Mouse (Mus musculus) hindbrain, embryonic 14.5 days (tissue): ENCODE data around the gene Jsrp1. TPM values are rescaled to one million over a fixed set of nuclear protein-coding genes. Genes with fewer than 3 reads are reported as not detected.

ENCODE experiments used
- ATAC-seq: fragments of 200-750 bp; cut with Nextera tagmentation; 2 replicates; pipeline ENCODE4 v1.8.0; 2017; ENCODE audit warnings: moderate number of reproducible peaks, mild to moderate bottlenecking, moderate TSS enrichment, moderate library complexity; ENCODE audit not compliant: low FRiP score
- DNase-seq: peaks from one replicate; pipeline ENCODE4 v3.0.0-alpha.2; 2015; ENCODE audit warnings: low spot score
- H3K27ac ChIP-seq: fragments of 300-500 bp; sonication (generic); 2 replicates; pipeline ENCODE4 v1.5.1; 2014; ENCODE audit warnings: mild to moderate bottlenecking, moderate library complexity
- H3K27me3 ChIP-seq: fragments of 300-500 bp; sonication (generic); 2 replicates; pipeline ENCODE4 v1.6.1; 2014; ENCODE audit warnings: mild to moderate bottlenecking, low read length, mixed read lengths; ENCODE audit not compliant: control insufficient read depth, insufficient read depth
- H3K36me3 ChIP-seq: fragments of 300-500 bp; sonication (generic); replicated peaks from 2 replicates; pipeline ENCODE4 v1.6.1; 2014; ENCODE audit not compliant: control insufficient read depth, insufficient read depth
- H3K4me1 ChIP-seq: fragments of 300-500 bp; sonication (generic); replicated peaks from 2 replicates; pipeline ENCODE4 v1.6.1; 2014; ENCODE audit warnings: antibody characterized with exemption, low read length, mixed read lengths; ENCODE audit not compliant: control insufficient read depth, insufficient read depth
- H3K4me2 ChIP-seq: fragments of 300-500 bp; sonication (generic); replicated peaks from 2 replicates; pipeline ENCODE4 v1.6.1; 2014; ENCODE audit warnings: mild to moderate bottlenecking, moderate library complexity
- H3K4me3 ChIP-seq: fragments of 300-500 bp; sonication (generic); replicated peaks from 2 replicates; pipeline ENCODE4 v1.5.1; 2014; ENCODE audit warnings: mild to moderate bottlenecking, low read length
- H3K9ac ChIP-seq: fragments of 300-500 bp; sonication (generic); 2 replicates; pipeline ENCODE4 v1.6.1; 2014
- H3K9me3 ChIP-seq: fragments of 300-500 bp; sonication (generic); 2 replicates; pipeline ENCODE4 v1.6.1; 2016; ENCODE audit warnings: low read length; ENCODE audit not compliant: control insufficient read depth
- WGBS: fragments of 180-500 bp; shearing (Covaris S2); extraction: QIAGEN DNeasy Blood & Tissue Kit; methylation state at CpG from one replicate; pipeline ENCODE4 v1.1.7; 2014; 5-methylcytosine and 5-hydroxymethylcytosine counted together
- polyA plus RNA-seq: library from polyadenylated mRNA; unstranded; fragments of >200 nt; fragmentation: Nextera tagmentation; extraction: Ambion mirVana; gene quantifications from 2 replicates; pipeline ENCODE4 v1.2.1, GENCODE M21; 2014

Gene Jsrp1
- polyA plus RNA-seq, 1 experiment from 2014 or later: 0.96 TPM

DNA sequence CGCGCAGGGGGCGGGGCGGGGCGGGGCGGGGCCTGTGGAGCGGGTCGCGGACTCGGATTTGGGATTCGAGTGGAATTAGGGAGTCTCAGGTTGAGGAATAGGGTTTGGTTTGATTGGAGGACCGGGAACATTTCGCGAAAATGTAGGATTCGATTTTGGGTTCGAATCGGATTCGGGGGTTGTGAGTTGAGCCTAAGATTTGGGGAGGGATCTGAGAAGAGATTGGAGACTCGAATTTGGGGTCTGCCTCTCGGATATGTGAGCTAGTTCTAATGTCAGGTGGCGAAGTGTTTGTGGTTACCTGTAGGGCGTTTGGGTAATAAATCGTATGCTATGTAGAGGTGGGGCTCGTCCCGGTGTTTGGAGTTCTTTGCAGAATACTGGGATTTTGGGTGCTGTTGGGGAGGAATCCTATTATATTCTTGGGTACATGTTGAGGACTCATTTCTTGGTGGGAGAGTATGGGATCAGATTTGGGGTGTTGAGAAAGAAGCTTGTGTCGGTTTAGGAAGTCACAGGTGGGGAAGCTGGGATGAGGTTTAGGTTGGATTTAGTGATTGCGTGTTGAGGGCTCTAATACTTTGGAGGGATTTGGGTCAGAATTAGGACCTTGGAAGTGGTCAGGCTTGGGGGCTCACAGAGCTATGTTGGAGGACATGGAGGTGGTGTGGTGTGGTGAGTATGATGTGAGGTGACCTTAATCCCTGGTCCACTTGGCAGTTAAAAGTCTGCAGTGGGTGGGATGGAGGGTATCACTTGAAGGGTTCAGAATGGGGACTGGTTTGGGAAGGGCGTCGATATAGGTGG is 14.0 kb upstream of the Jsrp1 start:
- H3K4me3 ChIP-seq: peak overlapping the region; percentile 73
- H3K4me2 ChIP-seq: peak overlapping the region; percentile 91
- ATAC-seq: no peak
- H3K9ac ChIP-seq: peak overlapping the region; percentile 96
- peaks cover 25% of the 10 kb centered on the region for H3K36me3 ChIP-seq
- H3K27me3 ChIP-seq: no peaks in the 10 kb centered on the region
- WGBS: 11% methylated on average over 25 of the region's 29 CpGs
- H3K4me1 ChIP-seq: peaks cover 12% of the 10 kb centered on the region
- peak overlapping the region; percentile 95 for H3K27ac ChIP-seq
- DNase-seq: no peak
- H3K9me3 ChIP-seq: no peaks in the 10 kb centered on the region

DNA sequence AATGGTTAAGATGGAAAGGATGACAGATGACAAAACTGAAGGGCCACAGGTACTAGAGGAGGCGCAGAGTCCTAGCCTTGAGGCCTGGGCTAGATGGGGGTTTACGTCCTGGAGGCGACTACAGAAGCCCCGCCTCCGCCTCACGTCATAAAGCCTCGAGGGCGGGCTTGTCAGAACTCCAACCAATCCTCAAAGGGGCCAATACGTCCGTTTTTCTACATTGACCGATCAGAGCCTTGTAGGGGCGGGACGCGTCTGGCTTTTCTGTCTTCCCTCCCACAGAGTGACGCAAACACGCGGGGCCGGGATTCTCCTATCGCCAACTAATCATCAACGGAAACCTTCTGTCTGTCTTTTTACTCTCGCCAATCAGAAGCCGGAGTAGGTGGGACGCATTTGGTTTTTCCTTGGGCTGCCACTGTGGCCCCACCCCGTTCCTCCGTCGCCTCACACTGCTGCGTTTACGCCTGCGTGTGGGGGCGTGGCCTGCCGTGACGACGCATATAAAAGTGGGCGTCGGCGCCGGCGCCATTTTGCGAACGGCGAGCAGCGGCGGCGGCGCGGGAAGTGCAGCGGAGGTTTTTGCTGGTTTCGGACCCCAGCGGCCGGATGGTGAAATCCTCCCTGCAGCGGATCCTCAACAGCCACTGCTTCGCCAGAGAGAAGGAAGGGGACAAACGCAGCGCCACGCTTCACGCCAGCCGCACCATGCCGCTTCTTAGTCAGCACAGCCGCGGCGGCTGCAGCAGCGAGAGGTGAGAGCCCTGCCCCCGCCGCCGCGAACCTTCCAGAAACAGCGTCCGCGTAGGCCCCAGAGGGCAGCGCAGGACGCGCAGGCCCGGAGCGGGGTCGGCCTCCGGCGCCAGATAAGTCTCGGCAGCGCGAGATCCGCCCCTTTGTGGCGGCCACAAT is 13.1 kb upstream of the Jsrp1 start, which contains the start of gene Oaz1:
Oaz1 (plus strand) TSS at position 506 of the 912 bp plus-strand sequence.
- peak within 1 kb of the TSS; percentile 91 for H3K4me2 ChIP-seq
- WGBS: under 1% methylated on average over 72 of the region's 82 CpGs

DNA sequence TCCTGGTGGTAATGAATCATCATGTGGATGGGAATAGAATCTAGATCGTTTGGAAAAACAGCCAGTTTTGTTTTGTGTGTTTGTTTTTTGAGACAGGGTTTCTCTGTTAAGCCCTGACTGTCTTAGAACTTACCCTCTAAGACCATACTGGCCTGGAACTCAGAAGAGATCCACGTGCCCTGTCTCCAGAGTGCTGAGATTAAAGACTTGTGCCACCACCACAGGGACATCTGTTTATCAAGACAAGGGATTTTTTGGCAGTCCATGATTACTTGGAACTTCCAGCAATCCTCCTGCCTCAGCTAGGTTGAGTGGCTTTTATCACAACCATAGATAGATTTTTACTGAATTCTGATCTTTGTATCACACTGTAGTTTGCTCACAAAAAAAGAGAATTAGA is 11.5 kb upstream of the Jsrp1 start:
- Histone ChIP-seq H3K4me2 (no peak overlapping the region), H3K27me3 (no peaks in the 10 kb centered on the region), H3K4me3 (no peak overlapping the region), H3K27ac (no peak overlapping the region), H3K9ac (no peak overlapping the region), H3K9me3 (no peaks in the 10 kb centered on the region), H3K4me1 (peaks cover 12% of the 10 kb centered on the region), H3K36me3 (peaks cover 9% of the 10 kb centered on the region)
- 78% methylated on average over 2 of the region's 2 CpGs for WGBS
- ATAC-seq (no peak), DNase-seq (no peak)

More for the DNA sequence above, 13.1 kb upstream of the Jsrp1 start, which contains the start of gene Oaz1:
- ATAC-seq: peak; percentile 97
- peaks cover 20% of the 10 kb centered on the region for H3K36me3 ChIP-seq
- H3K4me3 ChIP-seq: peak within 1 kb of the TSS; percentile 73
- DNase-seq: peak; percentile 99
- H3K9me3 ChIP-seq: no peaks in the 10 kb centered on the region
- peak within 1 kb of the TSS; percentile 95 for H3K27ac ChIP-seq
- peak within 1 kb of the TSS; percentile 96 for H3K9ac ChIP-seq
- peaks cover 12% of the 10 kb centered on the region for H3K4me1 ChIP-seq
- no peaks in the 10 kb centered on the region for H3K27me3 ChIP-seq

DNA sequence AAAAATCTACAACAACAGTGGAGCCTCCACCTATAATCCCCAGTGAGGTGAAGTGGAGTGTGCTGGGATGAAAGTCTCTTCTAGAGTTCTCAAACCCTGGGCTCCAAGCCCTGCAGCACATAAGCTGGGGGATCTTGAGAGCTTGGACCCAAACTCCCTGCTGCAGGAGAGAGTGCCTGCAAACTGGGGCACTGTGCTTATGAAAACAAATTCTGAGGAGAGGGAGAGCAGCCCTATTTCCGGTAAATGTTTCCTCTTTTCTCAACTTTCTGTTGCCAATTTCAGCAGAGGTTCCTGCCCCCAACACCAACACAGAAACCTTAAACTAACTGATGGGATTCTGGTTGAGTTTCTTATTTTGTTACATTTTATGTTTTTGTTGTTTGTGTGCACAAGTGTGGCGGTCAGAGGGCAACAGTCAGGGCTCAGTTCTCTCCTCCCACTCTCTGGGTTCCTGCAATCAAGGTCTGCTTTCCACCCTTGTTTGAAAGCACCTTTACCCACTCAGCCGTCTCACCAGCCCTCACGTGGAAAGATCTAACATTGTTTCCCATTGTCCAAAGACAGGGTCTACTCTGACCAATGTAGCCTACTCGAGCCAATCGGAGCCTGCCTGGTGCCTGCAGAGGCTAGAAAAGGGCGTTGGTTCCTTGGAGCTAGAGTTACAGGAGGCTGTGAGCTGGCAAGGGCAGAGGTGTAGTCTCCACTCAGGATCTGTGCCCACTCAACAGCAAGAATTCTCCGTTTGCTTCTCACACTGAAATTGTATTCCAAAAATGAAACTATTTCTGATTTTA is 10.7 kb upstream of the Jsrp1 start:
- Histone ChIP-seq H3K27ac (no peak overlapping the region), H3K4me1 (peaks cover 12% of the 10 kb centered on the region), H3K9ac (no peak overlapping the region), H3K4me2 (no peak overlapping the region), H3K4me3 (no peak overlapping the region), H3K9me3 (no peaks in the 10 kb centered on the region), H3K36me3 (peaks cover under 1% of the 10 kb centered on the region), H3K27me3 (no peaks in the 10 kb centered on the region)
- ATAC-seq (no peak), DNase-seq (no peak)
- 70% methylated on average over 8 of the region's 8 CpGs for WGBS

DNA sequence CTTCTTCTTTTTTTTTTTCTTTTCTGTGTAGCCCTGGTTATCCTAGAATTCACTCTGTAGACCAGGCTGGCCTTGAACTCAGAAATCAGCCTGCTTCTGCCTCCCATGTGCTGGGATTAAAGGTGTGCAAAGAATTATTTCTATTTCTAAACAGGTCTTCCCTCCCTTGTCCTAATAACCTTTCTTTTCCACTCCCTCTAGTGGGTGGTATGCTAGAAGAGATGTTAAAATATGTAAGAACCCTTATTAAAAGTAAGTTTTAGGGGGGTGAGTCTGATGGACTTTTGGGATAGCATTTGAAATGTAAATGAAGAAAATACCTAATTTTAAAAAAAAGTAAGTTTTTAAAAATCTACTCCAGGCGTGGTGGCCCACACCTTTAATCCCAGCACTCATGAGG is 10.0 kb upstream of the Jsrp1 start:
- Histone ChIP-seq H3K4me3 (no peak overlapping the region), H3K9me3 (no peaks in the 10 kb centered on the region), H3K4me2 (no peak overlapping the region), H3K9ac (no peak overlapping the region), H3K27ac (no peak overlapping the region), H3K27me3 (no peaks in the 10 kb centered on the region), H3K36me3 (no peaks in the 10 kb centered on the region), H3K4me1 (peaks cover 9% of the 10 kb centered on the region)
- 93% methylated on average over 1 of the region's 1 CpGs for WGBS
- DNase-seq: no peak
- no peak for ATAC-seq

DNA sequence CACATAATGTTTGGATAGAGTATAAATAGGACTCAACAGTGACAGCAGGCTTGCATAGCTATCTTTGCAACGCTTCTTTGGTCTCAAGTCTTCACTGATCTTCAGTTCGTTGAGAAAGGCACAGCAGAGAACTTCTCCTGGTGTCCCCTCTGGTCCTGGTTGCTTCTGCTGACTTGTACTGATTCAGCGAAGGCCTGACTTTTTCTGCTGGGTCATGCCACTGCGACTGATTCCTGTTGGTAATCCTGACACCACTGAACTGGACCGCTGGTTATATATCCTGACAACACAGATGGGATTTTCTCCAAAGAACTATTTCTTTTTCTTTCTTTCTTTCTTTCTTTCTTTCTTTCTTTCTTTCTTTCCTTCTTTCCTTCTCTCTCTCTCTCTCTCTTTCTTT is 9.2 kb upstream of the Jsrp1 start:
- WGBS: 90% methylated on average over 5 of the region's 5 CpGs
- peaks cover 1% of the 10 kb centered on the region for H3K4me1 ChIP-seq
- H3K27me3 ChIP-seq: no peaks in the 10 kb centered on the region
- H3K36me3 ChIP-seq: no peaks in the 10 kb centered on the region
- no peak overlapping the region for H3K4me3 ChIP-seq
- H3K27ac ChIP-seq: no peak overlapping the region
- DNase-seq (no peak), ATAC-seq (no peak)
- no peak overlapping the region for H3K4me2 ChIP-seq
- no peak overlapping the region for H3K9ac ChIP-seq
- no peaks in the 10 kb centered on the region for H3K9me3 ChIP-seq

DNA sequence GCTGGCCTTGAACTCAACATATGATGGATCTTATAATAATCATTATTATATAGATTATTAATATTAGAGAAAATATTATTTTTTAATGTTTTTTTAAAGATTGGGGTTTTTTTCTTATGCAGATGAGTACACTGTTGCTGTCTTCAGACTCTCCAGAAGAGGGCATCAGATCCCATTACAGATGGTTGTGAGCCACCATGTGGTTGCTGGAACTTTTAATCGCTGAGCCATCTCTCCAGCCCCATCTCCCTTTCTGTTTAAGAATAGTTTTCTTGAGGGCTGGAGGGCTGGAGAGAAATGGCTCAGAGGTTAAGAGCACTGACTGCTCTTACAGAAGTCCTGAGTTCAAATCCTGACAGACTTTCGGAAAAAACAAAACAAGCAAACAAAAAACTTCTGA is 8.7 kb upstream of the Jsrp1 start:
- H3K27ac ChIP-seq: no peak overlapping the region
- H3K4me3 ChIP-seq: no peak overlapping the region
- H3K9me3 ChIP-seq: no peaks in the 10 kb centered on the region
- no peak for ATAC-seq
- no peaks in the 10 kb centered on the region for H3K36me3 ChIP-seq
- H3K4me1 ChIP-seq: no peaks in the 10 kb centered on the region
- H3K9ac ChIP-seq: no peak overlapping the region
- 44% methylated on average over 2 of the region's 2 CpGs for WGBS
- no peak overlapping the region for H3K4me2 ChIP-seq
- no peak for DNase-seq
- H3K27me3 ChIP-seq: no peaks in the 10 kb centered on the region

DNA sequence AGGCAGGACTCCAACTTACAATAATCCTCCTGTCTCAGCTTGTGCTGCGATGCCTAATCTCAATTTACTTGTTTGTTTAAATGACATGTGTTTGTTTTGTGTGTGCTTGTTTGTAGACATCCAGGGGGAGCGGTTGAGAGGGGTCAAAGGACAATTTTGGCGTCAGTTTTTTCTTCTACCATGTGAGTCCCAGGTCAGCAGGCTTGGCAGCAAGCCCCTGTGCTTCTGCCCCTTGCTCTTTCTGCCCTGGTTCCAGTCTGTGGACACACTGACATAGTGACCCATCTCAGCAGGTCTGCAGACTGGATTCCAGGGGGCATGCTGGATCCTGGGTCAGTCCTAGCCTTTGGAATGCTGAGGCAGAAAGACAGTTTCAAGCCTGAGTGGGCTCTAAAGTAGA is 6.1 kb upstream of the Jsrp1 start:
- Histone ChIP-seq H3K9me3 (no peaks in the 10 kb centered on the region), H3K27me3 (no peaks in the 10 kb centered on the region), H3K4me1 (no peaks in the 10 kb centered on the region), H3K36me3 (no peaks in the 10 kb centered on the region), H3K9ac (no peak overlapping the region), H3K4me2 (no peak overlapping the region), H3K27ac (no peak overlapping the region), H3K4me3 (no peak overlapping the region)
- DNase-seq (no peak), ATAC-seq (no peak)
- WGBS: 66% methylated on average over 3 of the region's 3 CpGs
